Mouse (Mus musculus) layer of hippocampus, adult 2 months (tissue): Measurements from ENCODE around the gene Zfp385c. TPM values are rescaled to one million over a fixed set of nuclear protein-coding genes. Genes with fewer than 3 reads are reported as not detected.
A peak's percentile ranks its signal among the peaks of the same experiment; 100 is the strongest.
"Not testable (repeated sequence)": the region's sequence is repeated elsewhere in the genome, so short reads cannot be mapped to it uniquely, and the experiment has no call there.

Experiments used
- DNase-seq, 2 experiments: peaks; one replicate each; pipeline ENCODE4 v3.0.0; 2022; ENCODE audit warnings: low spot score in 2 of 2
- H3K27ac ChIP-seq: fragments of 200-600 bp; 2 replicates; pipeline ENCODE4 v1.8.1; 2022
- H3K4me3 ChIP-seq: fragments of 200-600 bp; 2 replicates; pipeline ENCODE4 v1.8.1; 2022; ENCODE audit warnings: mild to moderate bottlenecking
- CTCF ChIP-seq: fragments of 200-600 bp; conservative IDR thresholded peaks from 2 replicates; pipeline ENCODE4 v1.8.1; 2022; ENCODE audit warnings: antibody characterized with exemption, mild to moderate bottlenecking, moderate library complexity
- total RNA-seq, 2 experiments: library from RNA; stranded (reverse); gene quantifications; 2 replicates each; pipeline ENCODE4 v1.2.3; 2021

Gene Zfp385c
- total RNA-seq, 2 experiments from 2014 or later = 0.20 to 0.67 TPM

GRCm38 (mm10) chr11:100585148-100585547 lies 107.1 kb downstream of the Zfp385c start:
- Histone ChIP-seq H3K4me3 (no peak overlapping the region), H3K27ac (peak overlapping the region; percentile 48; the same call in 1 of the 2 replicates)
- TF ChIP-seq CTCF = no peak
- no peak for DNase-seq

- TF ChIP-seq CTCF = no peak
Measured at GRCm38 (mm10) chr11:100584561-100584961, 107.7 kb downstream of the Zfp385c start.

GRCm38 (mm10) chr11:100582836-100583235 lies 109.4 kb downstream of the Zfp385c start:
- no peak for TF ChIP-seq CTCF
- peak overlapping the region; percentile 21; the same call in 1 of the 2 replicates for H3K27ac ChIP-seq
- H3K4me3 ChIP-seq = no peak overlapping the region
- no peak for DNase-seq

More at GRCm38 (mm10) chr11:100584561-100584961, 107.7 kb downstream of the Zfp385c start:
- DNase-seq = no peak
- no peak overlapping the region for H3K4me3 ChIP-seq
- H3K27ac ChIP-seq = peak overlapping the region; percentile 18; the same call in 1 of the 2 replicates

- not testable (repeated sequence) for H3K4me3 ChIP-seq
- peak overlapping the region; percentile 76; the same call in 1 of the 2 replicates for H3K27ac ChIP-seq
Measured at GRCm38 (mm10) chr11:100582413-100582812, 109.8 kb downstream of the Zfp385c start.

GRCm38 (mm10) chr11:100581756-100582155 lies 110.5 kb downstream of the Zfp385c start:
- Histone ChIP-seq H3K4me3 (no peak overlapping the region), H3K27ac (peak overlapping the region; percentile 76)
- DNase-seq = peak; percentile 53 to 57
- no peak for TF ChIP-seq CTCF

More at GRCm38 (mm10) chr11:100582413-100582812, 109.8 kb downstream of the Zfp385c start:
- not testable (repeated sequence) for DNase-seq

GRCm38 (mm10) chr11:100580275-100580674 lies 112.0 kb downstream of the Zfp385c start:
- DNase-seq = no peak
- H3K4me3 ChIP-seq = peak overlapping the region; percentile 15; the same call in 1 of the 2 replicates
- H3K27ac ChIP-seq = peak overlapping the region; percentile 36; the same call in 1 of the 2 replicates
- no peak for TF ChIP-seq CTCF

GRCm38 (mm10) chr11:100579116-100579799 lies 113.0 kb downstream of the Zfp385c start:
- peak overlapping the region; percentile 89; the same call in 1 of the 2 replicates for H3K27ac ChIP-seq
- no peak for DNase-seq
- peak overlapping the region; percentile 28 for H3K4me3 ChIP-seq
- TF ChIP-seq CTCF = no peak

- peak overlapping the region; percentile 76 for H3K4me3 ChIP-seq
- no peak for DNase-seq
- TF ChIP-seq CTCF = no peak
- H3K27ac ChIP-seq = peak overlapping the region; percentile 89
Measured at GRCm38 (mm10) chr11:100577852-100578599, 114.2 kb downstream of the Zfp385c start.

Other genes with a start within 250 kb of the Zfp385c start
- gene Klhl11, start 219.7 kb downstream of the Zfp385c start, total RNA-seq = 100 to 1,000 TPM; 119 to 121 TPM
- gene Acly, start 164.5 kb downstream of the Zfp385c start, total RNA-seq = 100 to 1,000 TPM; 103 to 117 TPM
- gene Ttc25, start 146.8 kb downstream of the Zfp385c start, total RNA-seq = 1 to 10 TPM; 1.3 to 1.7 TPM
- 100 to 1,000 TPM; 168 to 183 TPM for gene Cnp, start 117.6 kb downstream of the Zfp385c start, total RNA-seq
- 10 to 100 TPM; 11.8 to 13.1 TPM for gene Nkiras2, start 73.2 kb downstream of the Zfp385c start, total RNA-seq
- 100 to 1,000 TPM; 242 to 257 TPM for gene Dnajc7, start 72.3 kb downstream of the Zfp385c start, total RNA-seq
- gene Dhx58, start 11.8 kb upstream of the Zfp385c start, total RNA-seq = 1 to 10 TPM; 1.6 to 2.3 TPM
- gene Kat2a, start 20.0 kb upstream of the Zfp385c start, total RNA-seq = 10 to 100 TPM; 55.4 to 57.8 TPM
- gene Hspb9, start 21.4 kb upstream of the Zfp385c start, total RNA-seq = not detected
- 100 to 1,000 TPM; 137 to 148 TPM for gene Rab5c, start 45.8 kb upstream of the Zfp385c start, total RNA-seq
- gene Kcnh4, start 67.5 kb upstream of the Zfp385c start, total RNA-seq = 1 to 10 TPM; 1.8 to 2.8 TPM
- gene Hcrt, start 70.5 kb upstream of the Zfp385c start, total RNA-seq = not detected
- 1 to 10 TPM; 4.3 to 5.2 TPM for gene Ghdc, start 78.5 kb upstream of the Zfp385c start, total RNA-seq
- gene Stat5b, start 158.3 kb upstream of the Zfp385c start, total RNA-seq = 10 to 100 TPM; 11.6 to 13.8 TPM
- gene Stat5a, start 166.9 kb upstream of the Zfp385c start, total RNA-seq = 1 to 10 TPM; 1.7 to 2.0 TPM
- gene Stat3, start 247.1 kb upstream of the Zfp385c start, total RNA-seq = 10 to 100 TPM; 39.5 to 42.3 TPM